11 mouse cellular contexts compared by ENCODE assay signal in the genomic region with DNA sequence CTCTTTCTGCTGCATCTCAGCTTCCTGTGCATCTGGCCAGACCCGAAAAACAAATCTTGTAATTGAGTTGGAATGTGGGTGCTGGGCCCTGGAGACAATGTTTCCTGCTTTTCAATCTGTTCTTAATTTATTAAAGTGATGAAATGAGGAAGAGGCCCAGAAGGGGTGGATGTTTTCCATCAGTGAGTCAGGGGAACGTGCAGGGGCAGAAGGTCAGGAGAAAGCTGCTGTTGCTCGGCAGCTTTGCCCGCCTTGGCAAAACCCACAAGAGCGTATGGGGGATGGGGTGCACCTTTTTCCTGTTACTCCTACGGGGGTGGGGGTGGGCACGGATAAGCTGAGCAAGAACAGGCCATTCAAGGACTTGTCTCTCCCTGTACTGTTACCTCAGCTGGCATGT.
DNase-seq lines count a peak whose midpoint lies in the region.
"Had no signal": no experiment of that assay in that cellular context is flagged by ENCODE, and none has a peak within 500 bp of the region (broad histone marks: within the 10 kb centered on the region; RNA-seq: fewer than 3 reads in every experiment).

No protein-coding gene starts in this region.

- peaks cover 33% of the 10 kb centered on the region for H3K4me1 ChIP-seq in embryonic facial prominence, embryonic 10.5 days

- 0 out of 2 replicates have a peak overlapping the region, but pooled peaks have one; percentile 16 for H3K4me3 ChIP-seq in embryonic facial prominence, embryonic 10.5 days
- H3K4me3 ChIP-seq: myocyte had no signal

- peak overlapping the region; percentile 77 for H3K27ac ChIP-seq in embryonic facial prominence, embryonic 10.5 days (replicated peaks)
- H3K27ac ChIP-seq: liver, embryonic 14.5 days had no signal

- peak; percentile 15 to 40 for DNase-seq in heart, adult 18-20 months
- DNase-seq in heart, postnatal 36 days = no peak
- DNase-seq in 416B (ENCODE audit: low read depth) = peak; percentile 6
- DNase-seq in embryonic facial prominence, embryonic 10.5 days (ENCODE audit: low spot score) = peak; percentile 82
- DNase-seq in hindlimb bud, embryonic 11.5 days (ENCODE audit: extremely low spot score, low read depth, low spot score) = peak; percentile 67
- no peak for DNase-seq in B cell, adult 2 months
- DNase-seq in ovary, postnatal 36 days (ENCODE audit: low spot score) = no peak
- DNase-seq in urinary bladder, postnatal 4 days (ENCODE audit: low spot score in 2 of 2) = no peak
- DNase-seq: adrenal gland, postnatal 36 days had no signal

- H3K27me3 ChIP-seq in embryonic facial prominence, embryonic 10.5 days (replicated peaks; ENCODE audit: low read depth, poor library complexity, severe bottlenecking) = no peaks in the 10 kb centered on the region

- WGBS in embryonic facial prominence, embryonic 10.5 days = 27% methylated on average over 7 of the region's 7 CpGs

- H3K36me3 ChIP-seq in embryonic facial prominence, embryonic 10.5 days (replicated peaks) = no peaks in the 10 kb centered on the region

- intact Hi-C loops in heart, postnatal 36 days (cut with DNase I) = no loop called here

- H3K9me3 ChIP-seq in embryonic facial prominence, embryonic 10.5 days = no peaks in the 10 kb centered on the region

Comparison
In these comparisons a context has a peak if more than half of its experiments do, and no peak if none do; other contexts are left out.
1. DNase-seq: peak in heart, adult 18-20 months (2 of 2), 416B (single experiment), embryonic facial prominence, embryonic 10.5 days (single experiment) and hindlimb bud, embryonic 11.5 days (single experiment); none in heart, postnatal 36 days (0 of 2), B cell, adult 2 months (0 of 2), ovary, postnatal 36 days (single experiment) and urinary bladder, postnatal 4 days (0 of 2).